Mouse (Mus musculus) thymus, adult 2 months (tissue): ENCODE data around the gene Il12b.

Source experiments
- CTCF ChIP-seq: fragments of 200-500 bp; IDR thresholded peaks from 2 replicates; pipeline ENCODE4 v1.5.1; 2012; ENCODE audit warnings: mild to moderate bottlenecking, control low read depth, low read length, moderate library complexity, borderline replicate concordance; ENCODE audit not compliant: control insufficient read depth, poor library complexity, insufficient read depth; ENCODE audit errors: extremely low read depth
- POLR2A ChIP-seq: fragments of 200-500 bp; IDR thresholded peaks from 2 replicates; pipeline ENCODE4 v1.6.1; 2012; ENCODE audit warnings: mild to moderate bottlenecking, low read length, control low read depth, moderate library complexity; ENCODE audit not compliant: control insufficient read depth, poor library complexity, insufficient read depth; ENCODE audit errors: extremely low read depth

DNA sequence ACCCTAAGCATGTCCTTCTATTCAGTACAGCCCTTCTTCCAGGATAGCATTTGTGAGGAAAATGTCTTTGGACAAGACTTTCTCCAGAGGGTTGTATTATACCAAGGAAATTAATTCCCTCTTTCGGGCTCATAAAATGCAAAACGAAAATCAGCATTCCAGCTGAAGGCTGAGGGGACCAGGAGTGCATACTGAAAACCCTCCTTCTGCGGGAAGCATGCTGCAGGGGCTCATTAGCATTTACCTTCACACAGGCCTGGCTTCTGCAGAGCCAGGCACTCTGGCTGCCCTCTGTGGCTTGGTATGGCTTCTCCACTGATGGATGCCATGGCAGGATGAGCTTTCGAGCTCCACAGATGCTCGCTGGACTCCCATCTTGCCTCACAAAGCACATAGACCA lies 24.1 kb downstream of the Il12b start:
- TF ChIP-seq CTCF (no peak), POLR2A (no peak)
